Mouse (Mus musculus) midbrain, embryonic 13.5 days (tissue): ENCODE results near the gene Il4ra. TPM values are rescaled to one million over a fixed set of nuclear protein-coding genes. Genes with fewer than 3 reads are reported as not detected.

Experiments used
- ATAC-seq: fragments of 200-750 bp; cut with Nextera tagmentation; 2 replicates; pipeline ENCODE4 v1.8.0; 2017; ENCODE audit warnings: mild to moderate bottlenecking, moderate TSS enrichment, moderate library complexity
- H3K27ac ChIP-seq: fragments of 300-500 bp; sonication (generic); 2 replicates; pipeline ENCODE4 v1.5.1; 2015; ENCODE audit warnings: inconsistent platforms, mild to moderate bottlenecking, moderate library complexity
- H3K27me3 ChIP-seq: fragments of 300-500 bp; sonication (generic); 2 replicates; pipeline ENCODE4 v1.6.1; 2015; ENCODE audit warnings: mild to moderate bottlenecking, inconsistent platforms
- H3K36me3 ChIP-seq: fragments of 300-500 bp; sonication (generic); 2 replicates; pipeline ENCODE4 v1.6.1; 2015; ENCODE audit warnings: mild to moderate bottlenecking, inconsistent platforms
- H3K4me1 ChIP-seq: fragments of 300-500 bp; sonication (generic); replicated peaks from 2 replicates; pipeline ENCODE4 v1.6.1; 2015; ENCODE audit warnings: inconsistent platforms
- H3K4me2 ChIP-seq: fragments of 300-500 bp; sonication (generic); replicated peaks from 2 replicates; pipeline ENCODE4 v1.6.1; 2015; ENCODE audit warnings: moderate library complexity, mild to moderate bottlenecking, inconsistent platforms
- H3K4me3 ChIP-seq: fragments of 300-500 bp; sonication (generic); replicated peaks from 2 replicates; pipeline ENCODE4 v1.5.1; 2015; ENCODE audit warnings: mild to moderate bottlenecking, inconsistent platforms
- H3K9ac ChIP-seq: fragments of 300-500 bp; sonication (generic); replicated peaks from 2 replicates; pipeline ENCODE4 v1.6.1; 2015; ENCODE audit warnings: mild to moderate bottlenecking, inconsistent platforms
- H3K9me3 ChIP-seq: fragments of 300-500 bp; sonication (generic); 2 replicates; pipeline ENCODE4 v1.6.1; 2016; ENCODE audit warnings: mild to moderate bottlenecking, inconsistent platforms
- WGBS: fragments of 180-500 bp; shearing (Covaris S2); methylation state at CpG from one replicate; pipeline ENCODE4 v1.1.7; 2015; 5-methylcytosine and 5-hydroxymethylcytosine counted together
- polyA plus RNA-seq: library from polyadenylated mRNA; unstranded; fragments of >200 nt; fragmentation: Nextera tagmentation; extraction: Ambion mirVana; gene quantifications from 2 replicates; pipeline ENCODE4 v1.2.1, GENCODE M21; 2015

Il4ra gene
- polyA plus RNA-seq, result 3.0 and 3.9 TPM in 2 replicates

DNA sequence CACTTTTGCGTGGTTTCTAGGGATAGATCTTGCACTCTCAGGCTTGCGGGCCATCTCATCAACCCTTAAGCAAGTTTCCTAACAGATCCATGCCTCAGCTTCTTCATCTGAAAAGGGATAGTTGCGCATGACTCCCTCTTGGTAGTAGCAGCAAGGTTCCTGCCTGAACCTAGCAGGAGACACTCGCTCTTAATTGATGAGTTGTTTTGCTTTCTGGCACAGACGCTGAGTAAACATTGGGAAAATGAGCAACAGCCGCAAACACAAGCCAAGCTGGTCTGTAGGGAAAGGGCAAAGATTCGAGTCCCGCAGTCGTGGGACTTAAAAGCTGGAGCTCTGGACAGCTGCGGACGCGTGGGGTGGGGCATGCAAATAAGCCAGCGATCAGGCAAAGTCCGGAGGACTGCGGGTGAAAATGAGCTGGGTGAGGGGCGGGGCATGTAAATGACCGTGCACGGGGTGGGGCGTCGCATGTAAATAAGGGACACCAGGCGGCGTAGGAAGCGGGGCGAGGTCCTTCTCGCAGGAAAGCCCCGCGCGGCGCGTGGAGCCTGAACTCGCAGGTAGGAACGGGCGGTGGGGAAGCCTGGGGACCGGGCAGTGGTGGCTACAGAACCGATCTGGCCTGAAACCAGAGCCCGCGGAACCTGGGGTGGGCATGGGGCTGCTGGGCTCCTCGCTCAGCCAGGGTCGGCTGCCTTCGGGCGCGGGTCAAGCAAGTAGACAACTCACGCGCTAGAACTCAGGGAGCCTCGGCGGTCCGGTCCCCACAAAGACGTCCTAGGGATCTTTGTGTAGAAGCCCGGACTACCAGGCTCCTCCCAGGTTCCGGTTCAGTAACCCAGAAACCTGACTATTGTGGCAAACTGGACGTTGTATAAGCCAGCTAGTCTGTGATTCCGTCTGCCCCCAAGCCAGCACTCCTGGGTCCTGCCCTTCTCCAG is at the start of gene Il4ra:
Gene Il4ra (plus strand): TSS at position 355 of the 944 bp plus-strand sequence.
- H3K9ac ChIP-seq, result peak within 1 kb of the TSS; percentile 73
- peaks cover 9% of the 10 kb centered on the region for H3K4me1 ChIP-seq
- peak; percentile 92 for ATAC-seq
- H3K36me3 ChIP-seq, result no peaks in the 10 kb centered on the region
- H3K4me2 ChIP-seq, result peak within 1 kb of the TSS; percentile 87
- 1% methylated on average over 52 of the region's 52 CpGs for WGBS
- peaks cover 29% of the 10 kb centered on the region for H3K27me3 ChIP-seq
- H3K4me3 ChIP-seq, result peak within 1 kb of the TSS; percentile 51
- H3K9me3 ChIP-seq, result no peaks in the 10 kb centered on the region
- no peak within 1 kb of the TSS for H3K27ac ChIP-seq

DNA sequence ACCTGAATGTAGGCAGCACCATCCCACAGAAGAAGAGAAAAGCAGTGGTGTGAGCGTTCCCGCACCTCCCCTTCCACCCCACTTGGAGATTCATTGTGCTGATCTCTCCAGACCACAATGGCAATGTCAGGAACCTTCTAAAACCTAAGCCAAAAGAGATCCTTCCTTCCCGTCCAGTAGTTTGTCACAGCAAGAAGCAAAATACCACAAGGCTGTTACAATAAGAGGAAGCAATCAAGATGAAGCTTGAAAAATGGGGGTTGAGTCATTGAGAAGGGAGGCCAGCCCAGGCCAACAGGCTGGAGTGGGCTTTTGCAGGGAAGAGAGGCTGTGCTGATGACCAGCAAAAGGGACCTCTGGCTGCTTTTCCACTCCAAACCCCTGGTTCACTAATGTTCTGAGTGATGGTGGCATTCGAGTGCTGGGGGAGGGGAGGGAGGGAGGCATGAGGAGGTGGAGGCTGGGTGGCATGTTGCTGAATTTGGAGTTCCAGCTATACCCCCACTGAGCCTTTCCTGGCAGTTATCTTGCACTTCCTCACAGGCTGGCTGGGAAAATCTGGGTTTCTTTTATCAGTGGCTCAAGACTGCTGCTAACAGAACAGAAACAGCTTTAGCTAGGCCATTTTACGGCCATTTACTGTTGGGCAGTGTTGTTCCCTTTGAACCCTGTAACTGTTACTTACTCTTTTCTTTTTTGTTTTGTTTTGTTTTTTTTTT is 48.4 kb upstream of the Il4ra start:
- no peak overlapping the region for H3K4me3 ChIP-seq

DNA sequence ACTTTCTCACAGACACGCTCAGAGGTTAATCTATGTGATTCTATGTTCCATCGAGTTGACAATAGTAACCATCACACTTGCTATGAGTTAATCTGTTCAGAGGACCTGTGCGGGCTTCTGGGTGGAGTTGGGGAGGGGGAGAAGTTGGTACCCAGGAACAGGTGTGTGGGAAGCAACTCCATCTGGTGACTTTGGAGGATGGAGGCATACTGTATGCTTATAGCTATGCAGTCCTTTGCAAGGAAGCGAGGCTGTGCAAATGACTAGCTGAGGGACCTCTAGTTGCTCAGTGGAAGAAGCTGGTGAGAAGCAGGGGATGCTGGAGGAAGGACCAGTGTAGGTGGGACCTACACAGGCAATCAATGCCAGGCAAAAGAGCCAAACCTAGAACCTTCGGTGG is 47.3 kb upstream of the Il4ra start:
- no peak for ATAC-seq
- no peaks in the 10 kb centered on the region for H3K9me3 ChIP-seq

More for the DNA sequence above, 48.4 kb upstream of the Il4ra start:
- no peak for ATAC-seq
- no peaks in the 10 kb centered on the region for H3K36me3 ChIP-seq
- H3K27me3 ChIP-seq, result no peaks in the 10 kb centered on the region
- H3K4me2 ChIP-seq, result no peak overlapping the region
- no peaks in the 10 kb centered on the region for H3K9me3 ChIP-seq
- no peak overlapping the region for H3K27ac ChIP-seq
- no peaks in the 10 kb centered on the region for H3K4me1 ChIP-seq
- no peak overlapping the region for H3K9ac ChIP-seq
- WGBS, result 79% methylated on average over 5 of the region's 5 CpGs

GRCm38 (mm10) chr7:125505568-125505967 is 46.4 kb upstream of the Il4ra start:
- Histone ChIP-seq H3K27me3 (no peaks in the 10 kb centered on the region), H3K4me1 (no peaks in the 10 kb centered on the region), H3K4me2 (no peak overlapping the region), H3K9me3 (no peaks in the 10 kb centered on the region), H3K4me3 (no peak overlapping the region), H3K27ac (no peak overlapping the region), H3K9ac (no peak overlapping the region), H3K36me3 (no peaks in the 10 kb centered on the region)
- WGBS, result 88% methylated on average over 10 of the region's 10 CpGs
- ATAC-seq, result no peak

More for the DNA sequence above, 47.3 kb upstream of the Il4ra start:
- H3K4me3 ChIP-seq, result no peak overlapping the region
- no peak overlapping the region for H3K9ac ChIP-seq
- no peak overlapping the region for H3K4me2 ChIP-seq
- WGBS, result 87% methylated on average over 5 of the region's 5 CpGs
- no peaks in the 10 kb centered on the region for H3K36me3 ChIP-seq
- no peaks in the 10 kb centered on the region for H3K4me1 ChIP-seq
- H3K27me3 ChIP-seq, result no peaks in the 10 kb centered on the region
- H3K27ac ChIP-seq, result no peak overlapping the region

GRCm38 (mm10) chr7:125507279-125507678 is 44.6 kb upstream of the Il4ra start:
- Histone ChIP-seq H3K9me3 (no peaks in the 10 kb centered on the region), H3K4me3 (no peak overlapping the region), H3K36me3 (no peaks in the 10 kb centered on the region), H3K27ac (no peak overlapping the region), H3K4me1 (no peaks in the 10 kb centered on the region), H3K27me3 (no peaks in the 10 kb centered on the region), H3K9ac (no peak overlapping the region), H3K4me2 (no peak overlapping the region)
- WGBS, result 92% methylated on average over 2 of the region's 2 CpGs
- ATAC-seq, result no peak

- H3K9me3 ChIP-seq, result no peaks in the 10 kb centered on the region
- no peak overlapping the region for H3K4me2 ChIP-seq
- WGBS, result 92% methylated on average over 5 of the region's 5 CpGs
- H3K9ac ChIP-seq, result no peak overlapping the region
- no peak overlapping the region for H3K4me3 ChIP-seq
- H3K27ac ChIP-seq, result no peak overlapping the region
- H3K27me3 ChIP-seq, result no peaks in the 10 kb centered on the region
- H3K36me3 ChIP-seq, result no peaks in the 10 kb centered on the region
- ATAC-seq, result no peak
- no peaks in the 10 kb centered on the region for H3K4me1 ChIP-seq
These were observed 40.5 kb upstream of the Il4ra start for GRCm38 (mm10) chr7:125511432-125511831.

- no peak overlapping the region for H3K4me3 ChIP-seq
- no peak for ATAC-seq
- no peaks in the 10 kb centered on the region for H3K27me3 ChIP-seq
- H3K27ac ChIP-seq, result no peak overlapping the region
- no peak overlapping the region for H3K4me2 ChIP-seq
- no peaks in the 10 kb centered on the region for H3K9me3 ChIP-seq
- H3K4me1 ChIP-seq, result no peaks in the 10 kb centered on the region
- 65% methylated on average over 2 of the region's 2 CpGs for WGBS
- no peak overlapping the region for H3K9ac ChIP-seq
- no peaks in the 10 kb centered on the region for H3K36me3 ChIP-seq
These were observed 40.1 kb upstream of the Il4ra start for GRCm38 (mm10) chr7:125511852-125512251.

GRCm38 (mm10) chr7:125515081-125515853 is 36.7 kb upstream of the Il4ra start:
- Histone ChIP-seq H3K27me3 (no peaks in the 10 kb centered on the region), H3K27ac (no peak overlapping the region), H3K9me3 (no peaks in the 10 kb centered on the region), H3K4me1 (no peaks in the 10 kb centered on the region), H3K36me3 (no peaks in the 10 kb centered on the region), H3K9ac (no peak overlapping the region), H3K4me2 (no peak overlapping the region), H3K4me3 (no peak overlapping the region)
- ATAC-seq, result no peak
- 58% methylated on average over 5 of the region's 5 CpGs for WGBS

GRCm38 (mm10) chr7:125516723-125517122 is 35.2 kb upstream of the Il4ra start:
- H3K4me2 ChIP-seq, result no peak overlapping the region
- H3K4me3 ChIP-seq, result no peak overlapping the region
- H3K9ac ChIP-seq, result no peak overlapping the region
- no peak for ATAC-seq
- H3K27ac ChIP-seq, result no peak overlapping the region
- no peaks in the 10 kb centered on the region for H3K4me1 ChIP-seq
- no peaks in the 10 kb centered on the region for H3K36me3 ChIP-seq
- H3K9me3 ChIP-seq, result no peaks in the 10 kb centered on the region
- no peaks in the 10 kb centered on the region for H3K27me3 ChIP-seq
- 91% methylated on average over 8 of the region's 8 CpGs for WGBS

GRCm38 (mm10) chr7:125517470-125517869 is 34.5 kb upstream of the Il4ra start:
- ATAC-seq, result no peak
- H3K9me3 ChIP-seq, result no peaks in the 10 kb centered on the region
- 86% methylated on average over 6 of the region's 6 CpGs for WGBS

GRCm38 (mm10) chr7:125519715-125520114 is 32.2 kb upstream of the Il4ra start:
- Histone ChIP-seq H3K9me3 (no peaks in the 10 kb centered on the region), H3K9ac (no peak overlapping the region), H3K27me3 (no peaks in the 10 kb centered on the region), H3K4me1 (no peaks in the 10 kb centered on the region), H3K4me2 (no peak overlapping the region), H3K36me3 (no peaks in the 10 kb centered on the region), H3K27ac (no peak overlapping the region), H3K4me3 (no peak overlapping the region)
- ATAC-seq, result no peak
- 91% methylated on average over 3 of the region's 3 CpGs for WGBS

More at GRCm38 (mm10) chr7:125517470-125517869, 34.5 kb upstream of the Il4ra start:
- H3K27ac ChIP-seq, result no peak overlapping the region
- no peaks in the 10 kb centered on the region for H3K36me3 ChIP-seq
- no peaks in the 10 kb centered on the region for H3K27me3 ChIP-seq
- H3K4me2 ChIP-seq, result no peak overlapping the region
- no peaks in the 10 kb centered on the region for H3K4me1 ChIP-seq
- no peak overlapping the region for H3K4me3 ChIP-seq
- H3K9ac ChIP-seq, result no peak overlapping the region
